Mouse (Mus musculus) left cerebral cortex, postnatal 25 days (tissue): ENCODE measurements around the gene Gnb5. TPM values are rescaled to one million over a fixed set of nuclear protein-coding genes. Genes with fewer than 3 reads are reported as not detected.
A peak's percentile ranks its signal among the peaks of the same experiment; 100 is the strongest.

Experiments
- DNase-seq, 2 experiments: peaks; one replicate each; pipeline ENCODE4 v3.0.0; 2022; ENCODE audit warnings: low spot score in 2 of 2, mixed read lengths in 1 of 2
- intact Hi-C: fragments of 180-260 bp; cut with DNase I; formaldehyde crosslinking; loops from one replicate; pipeline ENCODE4 v1.15.1; 2025
- total RNA-seq, 2 experiments: library from RNA; stranded (reverse); gene quantifications; 2 replicates each; pipeline ENCODE4 v1.2.3; 2021

The Gnb5 gene
- total RNA-seq, 2 experiments from 2014 or later = 151 to 154 TPM

GRCm38 (mm10) chr9:75303033-75303432, 3.1 kb upstream of the Gnb5 start:
- no peak for DNase-seq
- intact Hi-C loops = no loop called here

- DNase-seq = no peak
- intact Hi-C loops = no loop called here
Observed at GRCm38 (mm10) chr9:75303701-75304261, 2.3 kb upstream of the Gnb5 start.

- intact Hi-C loops = no loop called here
Observed at GRCm38 (mm10) chr9:75304286-75304685, 1.8 kb upstream of the Gnb5 start.

GRCm38 (mm10) chr9:75307015-75307414, 927 bp downstream of the Gnb5 start:
- DNase-seq = no peak
- intact Hi-C loops = no loop called here

More at GRCm38 (mm10) chr9:75304286-75304685, 1.8 kb upstream of the Gnb5 start:
- no peak for DNase-seq

- no peak for DNase-seq
- intact Hi-C loops = no loop called here
Observed at GRCm38 (mm10) chr9:75308621-75309020, 2.5 kb downstream of the Gnb5 start.

GRCm38 (mm10) chr9:75312008-75312407, 5.9 kb downstream of the Gnb5 start:
- intact Hi-C loops = loop anchor here (5.0 kb wide), 1 partner anchor 95 kb away; no protein-coding TSS in a partner anchor
- peak; percentile 77 to 80 for DNase-seq

- peak in 1 of 2 experiments; percentile 44 for DNase-seq
Observed at GRCm38 (mm10) chr9:75313138-75313831, 7.2 kb downstream of the Gnb5 start.

GRCm38 (mm10) chr9:75313832-75314516, 7.9 kb downstream of the Gnb5 start:
- peak; percentile 85 to 91 for DNase-seq
- intact Hi-C loops = loop anchor here (5.0 kb wide), 1 partner anchor 93 kb away; no protein-coding TSS in a partner anchor

More at GRCm38 (mm10) chr9:75313138-75313831, 7.2 kb downstream of the Gnb5 start:
- intact Hi-C loops = loop anchor here (5.0 kb wide), 1 partner anchor 94 kb away; no protein-coding TSS in a partner anchor

GRCm38 (mm10) chr9:75314517-75315105, 8.5 kb downstream of the Gnb5 start:
- intact Hi-C loops = loop anchor here (5.0 kb wide), 1 partner anchor 93 kb away; no protein-coding TSS in a partner anchor

GRCm38 (mm10) chr9:75315238-75315637, 9.2 kb downstream of the Gnb5 start:
- intact Hi-C loops = no loop called here
- DNase-seq = no peak

More at GRCm38 (mm10) chr9:75314517-75315105, 8.5 kb downstream of the Gnb5 start:
- DNase-seq = no peak

- intact Hi-C loops = no loop called here
- DNase-seq = no peak
Observed at GRCm38 (mm10) chr9:75316771-75317170, 10.7 kb downstream of the Gnb5 start.

- intact Hi-C loops = no loop called here
- DNase-seq = no peak
Observed at GRCm38 (mm10) chr9:75318196-75318595, 12.1 kb downstream of the Gnb5 start.

- intact Hi-C loops = no loop called here
- DNase-seq = peak in 1 of 2 experiments; percentile 28
Observed at GRCm38 (mm10) chr9:75319365-75319764, 13.3 kb downstream of the Gnb5 start.

GRCm38 (mm10) chr9:75322099-75322885, 16.2 kb downstream of the Gnb5 start:
- peak; percentile 52 to 76 for DNase-seq
- intact Hi-C loops = no loop called here

- DNase-seq = no peak
- intact Hi-C loops = no loop called here
Observed at GRCm38 (mm10) chr9:75328047-75328446, 22.0 kb downstream of the Gnb5 start.

GRCm38 (mm10) chr9:75330821-75331220, 24.7 kb downstream of the Gnb5 start:
- intact Hi-C loops = no loop called here
- peak in 1 of 2 experiments; percentile 89 for DNase-seq

GRCm38 (mm10) chr9:75334440-75334839, 28.4 kb downstream of the Gnb5 start:
- intact Hi-C loops = no loop called here

GRCm38 (mm10) chr9:75338016-75338415, 31.9 kb downstream of the Gnb5 start:
- DNase-seq = peak; percentile 70 to 97
- intact Hi-C loops = loop anchor here (1.0 kb wide), 1 partner anchor 71 kb away; no protein-coding TSS in a partner anchor

More at GRCm38 (mm10) chr9:75334440-75334839, 28.4 kb downstream of the Gnb5 start:
- no peak for DNase-seq

- intact Hi-C loops = loop anchor here (10.0 kb wide), 1 partner anchor 938 kb away; no protein-coding TSS in a partner anchor
- DNase-seq = no peak
Observed at GRCm38 (mm10) chr9:75342433-75342832, 36.3 kb downstream of the Gnb5 start.
